Mouse (Mus musculus): Measurements from ENCODE around the gene Cdkn1c.

DNA sequence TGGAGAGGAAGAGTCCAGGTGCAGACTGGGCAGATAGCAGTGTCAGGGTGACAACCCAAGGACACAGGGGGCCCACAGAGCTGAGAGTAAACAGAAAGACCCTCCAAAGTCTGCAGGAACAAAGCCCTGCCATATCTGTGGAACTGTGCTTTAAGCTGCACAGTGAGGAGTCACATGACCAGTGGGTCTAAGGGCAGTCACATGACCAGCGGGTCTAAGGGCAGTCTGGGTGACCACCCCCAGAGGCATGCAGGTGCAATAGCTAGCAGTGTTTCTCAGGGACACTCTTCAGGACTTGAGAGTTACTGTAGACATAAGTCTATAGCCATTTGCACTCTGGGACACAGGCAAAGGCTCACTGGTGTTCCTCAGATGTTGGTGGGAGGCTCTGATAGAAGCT lies 48.7 kb upstream of the Cdkn1c start:
- TF ChIP-seq E2F4 (IDR thresholded peaks at IDR 0.05; ENCODE audit: borderline replicate concordance, low read depth, low read length) = no peak
- TF ChIP-seq GATA1 (IDR thresholded peaks at IDR 0.05; ENCODE audit: low read depth, low read length) = no peak
- TF ChIP-seq POLR2A (IDR thresholded peaks at IDR 0.05; ENCODE audit: control insufficient read depth in 1 of 2, insufficient read depth in 1 of 2, low read depth in 1 of 2, low read length in 2 of 2, poor library complexity in 1 of 2) = no peak

Data from MEL (cell line).